Mouse (Mus musculus): Measurements from ENCODE around the gene Pgp. TPM values are rescaled to one million over a fixed set of nuclear protein-coding genes. Genes with fewer than 3 reads are reported as not detected.

Pgp gene
- total and polyA plus RNA-seq, 2 experiments from 2014 or later: 74.1 to 94.1 TPM

DNA sequence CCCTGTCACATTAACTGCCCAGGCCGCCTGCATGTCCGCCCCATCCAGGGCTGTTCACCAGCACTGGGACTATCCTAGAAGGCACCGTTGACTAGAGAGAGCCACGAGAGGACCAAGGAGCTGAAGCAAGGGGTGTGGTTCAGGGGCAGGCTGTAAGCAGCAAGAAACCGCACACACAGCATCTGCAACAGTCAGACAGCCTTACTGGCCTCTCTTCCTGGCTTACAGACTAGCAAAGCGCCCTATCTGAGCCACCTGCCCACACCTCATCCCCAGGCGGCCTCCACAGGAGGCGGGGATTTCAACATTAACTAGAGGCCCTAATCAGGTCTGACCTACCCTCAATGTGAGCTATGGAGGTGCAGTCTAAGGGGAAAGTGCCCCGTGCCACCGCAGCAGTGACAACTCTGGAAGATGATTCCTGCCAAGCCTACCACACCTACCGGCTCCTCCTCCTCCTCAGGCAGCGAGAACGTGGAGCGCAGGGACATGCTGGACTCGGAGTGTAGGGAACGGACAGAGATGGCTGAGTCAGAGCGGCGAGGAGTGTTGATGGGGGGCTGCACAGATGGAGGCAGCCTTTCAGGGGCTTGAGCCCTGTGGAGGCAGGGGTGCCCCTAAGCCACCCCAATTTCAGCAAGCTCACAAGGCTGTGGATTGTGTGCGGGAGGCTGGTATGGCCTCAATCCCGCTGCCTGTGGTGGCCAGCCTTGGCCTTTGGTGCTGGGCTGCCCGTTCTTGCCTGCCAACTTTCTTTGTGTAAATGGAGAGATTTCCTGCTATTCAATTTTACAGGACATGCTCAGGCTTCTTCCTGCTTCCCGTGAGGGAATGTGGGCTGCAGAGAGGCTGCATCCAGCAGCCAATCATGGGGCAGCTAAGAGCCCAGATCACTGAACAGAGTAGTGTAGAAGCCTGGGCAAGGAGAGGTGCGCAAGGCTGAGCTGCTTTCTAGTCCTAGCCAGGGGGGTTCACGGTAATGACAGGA is 44.4 kb downstream of the Pgp start:
- 0 out of 2 replicates have a peak overlapping the region, but pooled peaks have one; percentile 15 for H3K27ac ChIP-seq
- no peaks in the 10 kb centered on the region for H3K4me1 ChIP-seq (ENCODE audit: insufficient read depth, low read length)
- no peak overlapping the region for H3K4me2 ChIP-seq (ENCODE audit: low read depth, low read length)
- no peak overlapping the region for H3K4me3 ChIP-seq (ENCODE audit: low read length)
- DNase-seq (ENCODE audit: low spot score) (no peak), ATAC-seq (no peak)
- H3K27me3 ChIP-seq (ENCODE audit: insufficient read depth, low read length): no peaks in the 10 kb centered on the region
- H3K36me3 ChIP-seq (ENCODE audit: insufficient read depth, low read length): peaks cover 70% of the 10 kb centered on the region
- H3K9me3 ChIP-seq (ENCODE audit: low read length): no peaks in the 10 kb centered on the region
- TF ChIP-seq CTCF (IDR thresholded peaks at IDR 0.05; ENCODE audit: low read depth): no peak
- 88% methylated on average over 24 of the region's 24 CpGs for WGBS
- no peak overlapping the region for H3K9ac ChIP-seq (replicated peaks; ENCODE audit: low read length)

DNA sequence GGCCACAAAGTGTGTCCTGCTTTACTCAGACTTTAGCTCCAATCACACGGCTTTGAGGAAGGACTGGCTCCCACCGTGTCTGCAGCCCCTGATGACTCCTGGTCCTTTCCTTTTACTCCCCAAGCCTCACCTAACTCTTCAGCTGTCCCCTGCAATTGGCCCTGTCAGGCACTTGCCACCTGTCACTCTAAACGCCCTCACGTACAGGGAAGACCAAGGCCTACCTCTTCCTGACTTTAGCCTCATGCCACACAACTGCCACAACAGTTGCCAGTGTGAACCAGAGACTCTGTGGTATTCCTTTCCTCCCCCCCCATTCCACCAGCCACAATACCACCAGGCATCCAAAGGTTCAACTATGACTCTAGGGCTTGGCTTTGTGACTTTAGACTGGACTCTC is 50.3 kb downstream of the Pgp start:
- no peak for TF ChIP-seq CTCF (IDR thresholded peaks at IDR 0.05; ENCODE audit: low read depth)
- Histone ChIP-seq H3K4me3 (ENCODE audit: low read length) (no peak overlapping the region), H3K4me1 (ENCODE audit: insufficient read depth, low read length) (no peaks in the 10 kb centered on the region), H3K9me3 (ENCODE audit: low read length) (no peaks in the 10 kb centered on the region), H3K4me2 (ENCODE audit: low read depth, low read length) (no peak overlapping the region), H3K36me3 (ENCODE audit: insufficient read depth, low read length) (peaks cover 36% of the 10 kb centered on the region), H3K9ac (replicated peaks; ENCODE audit: low read length) (no peak overlapping the region), H3K27ac (no peak overlapping the region), H3K27me3 (ENCODE audit: insufficient read depth, low read length) (no peaks in the 10 kb centered on the region)
- DNase-seq (ENCODE audit: low spot score) (no peak), ATAC-seq (no peak)
- 90% methylated on average over 4 of the region's 4 CpGs for whole genome bisulfite sequencing

Other genes starting within 250 kb of the Pgp start
- 18.5 and 19.3 TPM in 2 replicates for gene Tedc2, start 249.5 kb upstream of the Pgp start, total RNA-seq (2014; rRNA removed)
- gene Tedc2, start 249.5 kb upstream of the Pgp start, polyA plus RNA-seq (2015; fragmentation: Nextera tagmentation; extraction: Ambion mirVana): 9.8 and 10.2 TPM in 2 replicates
- 6.8 and 10.2 TPM in 2 replicates for gene Ccnf, start 218.9 kb upstream of the Pgp start, total RNA-seq (2014; rRNA removed)
- 7.1 and 7.6 TPM in 2 replicates for gene Ccnf, start 218.9 kb upstream of the Pgp start, polyA plus RNA-seq (2015; fragmentation: Nextera tagmentation; extraction: Ambion mirVana)
- 0.90 and 1.5 TPM in 2 replicates for gene Abca17, start 119.3 kb upstream of the Pgp start, total RNA-seq (2014; rRNA removed)
- 1.0 and 1.2 TPM in 2 replicates for gene Abca17, start 119.3 kb upstream of the Pgp start, polyA plus RNA-seq (2015; fragmentation: Nextera tagmentation; extraction: Ambion mirVana)
- gene Abca3, start 118.4 kb upstream of the Pgp start, total RNA-seq (2014; rRNA removed): 98.9 and 102 TPM in 2 replicates
- 26.1 and 27.3 TPM in 2 replicates for gene Abca3, start 118.4 kb upstream of the Pgp start, polyA plus RNA-seq (2015; fragmentation: Nextera tagmentation; extraction: Ambion mirVana)
- 234 and 244 TPM in 2 replicates for gene Rnps1, start 55.8 kb upstream of the Pgp start, total RNA-seq (2014; rRNA removed)
- 287 and 295 TPM in 2 replicates for gene Rnps1, start 55.8 kb upstream of the Pgp start, polyA plus RNA-seq (2015; fragmentation: Nextera tagmentation; extraction: Ambion mirVana)
- 45.2 and 47.9 TPM in 2 replicates for gene Eci1, start 43.8 kb upstream of the Pgp start, total RNA-seq (2014; rRNA removed)
- 56.8 and 60.6 TPM in 2 replicates for gene Eci1, start 43.8 kb upstream of the Pgp start, polyA plus RNA-seq (2015; fragmentation: Nextera tagmentation; extraction: Ambion mirVana)
- 4.7 and 7.0 TPM in 2 replicates for gene Dnase1l2, start 27.3 kb upstream of the Pgp start, total RNA-seq (2014; rRNA removed)
- gene Dnase1l2, start 27.3 kb upstream of the Pgp start, polyA plus RNA-seq (2015; fragmentation: Nextera tagmentation; extraction: Ambion mirVana): 0.71 and 1.1 TPM in 2 replicates
- 32.4 and 36.3 TPM in 2 replicates for gene E4f1, start 79 bp upstream of the Pgp start, total RNA-seq (2014; rRNA removed)
- 28.0 and 33.5 TPM in 2 replicates for gene E4f1, start 79 bp upstream of the Pgp start, polyA plus RNA-seq (2015; fragmentation: Nextera tagmentation; extraction: Ambion mirVana)
- 0.47 and 4.0 TPM in 2 replicates for gene Bricd5, start 3.5 kb downstream of the Pgp start, total RNA-seq (2014; rRNA removed)
- 1.3 and 1.4 TPM in 2 replicates for gene Bricd5, start 3.5 kb downstream of the Pgp start, polyA plus RNA-seq (2015; fragmentation: Nextera tagmentation; extraction: Ambion mirVana)
- gene Mlst8, start 8.7 kb downstream of the Pgp start, total RNA-seq (2014; rRNA removed): 45.9 and 55.3 TPM in 2 replicates
- gene Mlst8, start 8.7 kb downstream of the Pgp start, polyA plus RNA-seq (2015; fragmentation: Nextera tagmentation; extraction: Ambion mirVana): 26.3 and 26.4 TPM in 2 replicates
- gene Caskin1, start 18.2 kb downstream of the Pgp start, total RNA-seq (2014; rRNA removed): 152 and 163 TPM in 2 replicates
- gene Caskin1, start 18.2 kb downstream of the Pgp start, polyA plus RNA-seq (2015; fragmentation: Nextera tagmentation; extraction: Ambion mirVana): 42.1 and 43.7 TPM in 2 replicates
- gene Traf7, start 57.5 kb downstream of the Pgp start, total RNA-seq (2014; rRNA removed): 159 and 165 TPM in 2 replicates
- 64.0 and 66.1 TPM in 2 replicates for gene Traf7, start 57.5 kb downstream of the Pgp start, polyA plus RNA-seq (2015; fragmentation: Nextera tagmentation; extraction: Ambion mirVana)
- gene Rab26, start 63.8 kb downstream of the Pgp start, total RNA-seq (2014; rRNA removed): 2.7 and 4.0 TPM in 2 replicates
- 10.6 and 14.7 TPM in 2 replicates for gene Rab26, start 63.8 kb downstream of the Pgp start, polyA plus RNA-seq (2015; fragmentation: Nextera tagmentation; extraction: Ambion mirVana)
- gene Pkd1, start 79.4 kb downstream of the Pgp start, total RNA-seq (2014; rRNA removed): 87.9 and 99.2 TPM in 2 replicates
- 14.9 and 16.0 TPM in 2 replicates for gene Pkd1, start 79.4 kb downstream of the Pgp start, polyA plus RNA-seq (2015; fragmentation: Nextera tagmentation; extraction: Ambion mirVana)
- gene Tsc2, start 162.2 kb downstream of the Pgp start, total RNA-seq (2014; rRNA removed): 98.0 and 114 TPM in 2 replicates
- 45.7 and 51.2 TPM in 2 replicates for gene Tsc2, start 162.2 kb downstream of the Pgp start, polyA plus RNA-seq (2015; fragmentation: Nextera tagmentation; extraction: Ambion mirVana)
- 4.2 and 5.6 TPM in 2 replicates for gene Nthl1, start 162.3 kb downstream of the Pgp start, total RNA-seq (2014; rRNA removed)
- gene Nthl1, start 162.3 kb downstream of the Pgp start, polyA plus RNA-seq (2015; fragmentation: Nextera tagmentation; extraction: Ambion mirVana): 7.2 and 7.8 TPM in 2 replicates
- gene Slc9a3r2, start 179.9 kb downstream of the Pgp start, total RNA-seq (2014; rRNA removed): 72.8 and 91.1 TPM in 2 replicates
- gene Slc9a3r2, start 179.9 kb downstream of the Pgp start, polyA plus RNA-seq (2015; fragmentation: Nextera tagmentation; extraction: Ambion mirVana): 57.6 and 60.6 TPM in 2 replicates
- 0.78 TPM in 1 of 2 replicates, not detected in the other for gene Npw, start 188.1 kb downstream of the Pgp start, total RNA-seq (2014; rRNA removed)
- 0.65 and 0.81 TPM in 2 replicates for gene Npw, start 188.1 kb downstream of the Pgp start, polyA plus RNA-seq (2015; fragmentation: Nextera tagmentation; extraction: Ambion mirVana)
- 40.9 and 47.0 TPM in 2 replicates for gene Zfp598, start 199.3 kb downstream of the Pgp start, total RNA-seq (2014; rRNA removed)
- gene Zfp598, start 199.3 kb downstream of the Pgp start, polyA plus RNA-seq (2015; fragmentation: Nextera tagmentation; extraction: Ambion mirVana): 14.2 and 14.6 TPM in 2 replicates
- gene Syngr3, start 219.6 kb downstream of the Pgp start, total RNA-seq (2014; rRNA removed): 331 and 347 TPM in 2 replicates
- 280 and 294 TPM in 2 replicates for gene Syngr3, start 219.6 kb downstream of the Pgp start, polyA plus RNA-seq (2015; fragmentation: Nextera tagmentation; extraction: Ambion mirVana)
- 21.1 and 26.1 TPM in 2 replicates for gene Gfer, start 225.8 kb downstream of the Pgp start, total RNA-seq (2014; rRNA removed)
- 39.7 and 41.4 TPM in 2 replicates for gene Gfer, start 225.8 kb downstream of the Pgp start, polyA plus RNA-seq (2015; fragmentation: Nextera tagmentation; extraction: Ambion mirVana)
- 6.1 and 8.1 TPM in 2 replicates for gene Noxo1, start 225.8 kb downstream of the Pgp start, total RNA-seq (2014; rRNA removed)
- gene Noxo1, start 225.8 kb downstream of the Pgp start, polyA plus RNA-seq (2015; fragmentation: Nextera tagmentation; extraction: Ambion mirVana): 1.4 and 2.2 TPM in 2 replicates
- 53.2 and 55.2 TPM in 2 replicates for gene Tbl3, start 237.3 kb downstream of the Pgp start, total RNA-seq (2014; rRNA removed)
- 43.5 and 49.2 TPM in 2 replicates for gene Tbl3, start 237.3 kb downstream of the Pgp start, polyA plus RNA-seq (2015; fragmentation: Nextera tagmentation; extraction: Ambion mirVana)
- not detected in 2 replicates for gene Rnf151, start 247.7 kb downstream of the Pgp start, total RNA-seq (2014; rRNA removed)
- gene Rnf151, start 247.7 kb downstream of the Pgp start, polyA plus RNA-seq (2015; fragmentation: Nextera tagmentation; extraction: Ambion mirVana): not detected in 2 replicates
- gene Rps2, start 247.7 kb downstream of the Pgp start, total RNA-seq (2014; rRNA removed): 2,181 and 2,600 TPM in 2 replicates
- gene Rps2, start 247.7 kb downstream of the Pgp start, polyA plus RNA-seq (2015; fragmentation: Nextera tagmentation; extraction: Ambion mirVana): 809 and 820 TPM in 2 replicates

Data from hindbrain, postnatal 0 days (tissue).